Mouse (Mus musculus): ENCODE measurements around the gene Cadm1.

The Cadm1 gene

GRCm38 (mm10) chr9:47674766-47675713 is 145.1 kb downstream of the Cadm1 start:
- DNase-seq = no peak

DNA sequence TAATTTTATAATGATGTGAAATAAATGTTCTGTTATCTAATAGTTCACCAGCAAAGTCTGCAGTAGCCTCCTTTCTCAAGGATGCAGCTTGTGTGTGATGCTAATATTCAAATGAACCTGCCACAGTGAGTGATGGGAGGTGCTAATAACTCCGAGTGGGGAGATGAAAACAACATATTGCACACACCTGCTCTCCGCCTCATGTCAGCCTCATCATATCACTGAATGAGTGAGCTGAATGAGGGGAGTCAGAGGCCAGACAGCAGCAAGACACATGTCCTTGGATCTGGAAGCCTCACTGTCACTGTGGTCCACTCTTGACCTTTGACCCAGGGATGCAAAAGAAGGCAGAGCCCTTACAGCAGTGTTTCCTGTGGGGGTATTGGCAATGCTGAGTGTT is 156.9 kb downstream of the Cadm1 start:
- no peak for DNase-seq

DNA sequence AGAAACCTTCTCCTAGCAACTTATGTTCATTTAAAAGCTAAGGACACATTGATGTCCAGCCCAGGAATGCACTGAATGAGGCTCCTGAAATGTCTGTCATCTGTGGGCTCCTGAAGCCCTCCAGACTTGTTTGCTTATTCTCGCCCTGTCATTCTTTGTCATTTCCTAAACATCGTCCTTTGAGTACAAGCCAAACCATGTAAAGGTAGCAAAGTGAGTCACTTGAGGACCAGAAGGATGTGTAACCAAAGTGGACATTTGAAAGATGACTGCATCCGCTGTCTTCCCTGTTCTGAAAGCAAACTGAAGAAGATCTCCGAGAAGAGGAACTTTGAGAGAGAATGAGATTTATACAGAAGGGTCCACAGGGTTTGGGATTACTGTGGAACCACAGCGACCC is 157.6 kb downstream of the Cadm1 start:
- no peak for DNase-seq

- no peak for DNase-seq
Measured at GRCm38 (mm10) chr9:47688297-47688696, 158.3 kb downstream of the Cadm1 start.

GRCm38 (mm10) chr9:47692911-47693310 is 162.9 kb downstream of the Cadm1 start:
- no peak for DNase-seq

DNA sequence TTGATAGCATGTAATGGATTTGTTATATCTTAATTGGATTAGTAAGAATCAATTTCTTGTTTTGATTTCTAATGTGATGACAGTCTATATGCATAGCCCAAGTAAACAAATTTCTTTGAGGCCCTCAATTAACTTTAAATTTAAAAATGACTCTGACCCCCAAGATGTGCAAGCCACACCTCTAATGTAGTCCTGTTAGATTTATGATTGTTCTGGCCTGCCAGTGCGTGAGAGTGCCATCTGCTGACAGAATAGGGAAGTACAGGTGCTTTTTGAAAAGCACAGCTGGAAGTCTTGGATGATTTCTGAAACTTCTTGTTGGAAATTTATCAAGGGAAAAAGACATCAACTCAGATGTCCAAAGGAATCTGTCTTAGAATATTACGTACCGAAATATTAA is 169.1 kb downstream of the Cadm1 start:
- DNase-seq = peak; percentile 57

GRCm38 (mm10) chr9:47700021-47700420 is 170.0 kb downstream of the Cadm1 start:
- no peak for DNase-seq

GRCm38 (mm10) chr9:47703026-47703876 is 173.3 kb downstream of the Cadm1 start:
- no peak for DNase-seq

DNA sequence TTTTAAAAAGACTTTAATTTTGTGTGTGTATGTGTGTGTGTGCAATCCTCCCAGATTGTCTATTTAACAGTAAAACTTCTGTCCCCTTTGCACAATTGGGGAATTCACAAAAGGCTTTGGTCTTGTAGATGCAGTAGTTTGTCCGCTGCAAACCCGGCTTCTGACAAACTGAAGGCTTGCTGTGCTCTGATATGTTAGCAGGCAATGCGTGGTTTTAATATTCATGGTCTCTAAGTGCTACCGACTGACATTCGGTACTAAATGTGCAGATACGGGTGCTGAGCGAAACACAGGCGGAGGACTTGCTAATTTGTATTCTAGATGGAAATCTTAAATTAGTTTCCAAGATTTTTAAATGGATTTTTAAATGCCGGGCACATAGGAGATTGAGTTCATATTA is 176.4 kb downstream of the Cadm1 start:
- no peak for DNase-seq

DNA sequence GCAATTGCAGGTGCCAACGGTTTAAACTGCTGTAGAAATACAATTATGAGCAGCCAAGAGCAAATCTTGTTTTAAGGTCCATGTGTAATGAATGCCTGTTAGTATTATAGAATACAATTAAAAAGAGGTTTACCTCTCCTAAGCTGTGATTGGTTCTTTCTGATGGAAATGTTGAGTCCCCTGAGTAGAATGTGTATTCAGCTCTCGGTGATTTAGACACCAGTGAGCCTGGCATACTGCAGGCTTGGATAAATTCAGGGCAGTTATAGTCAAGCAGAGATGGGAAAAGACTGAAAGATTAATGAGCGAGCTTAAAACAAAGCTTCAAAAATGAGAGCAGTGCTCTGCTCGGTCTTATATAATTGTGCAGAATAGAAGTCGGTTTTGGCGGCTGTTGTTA is 177.4 kb downstream of the Cadm1 start:
- DNase-seq = no peak

DNA sequence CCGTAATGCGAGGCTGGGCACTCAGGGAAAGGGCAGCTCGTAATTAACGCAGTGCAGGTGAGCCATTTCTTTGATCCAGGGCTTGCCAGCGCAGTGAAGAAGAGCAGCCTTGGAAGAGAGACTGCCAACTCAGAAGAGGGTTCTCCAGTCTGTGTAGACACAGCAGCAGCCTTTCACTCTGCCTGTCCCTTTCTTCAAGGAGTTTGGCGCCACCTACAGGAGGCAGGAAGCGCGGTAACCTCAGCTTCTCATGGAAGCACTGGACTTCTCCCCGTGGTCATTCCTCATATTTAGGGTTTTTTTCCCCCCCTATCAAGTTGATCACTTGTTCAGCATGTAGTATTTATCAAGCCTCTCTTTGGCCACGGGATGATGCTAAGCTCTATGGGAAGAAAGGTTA is 178.3 kb downstream of the Cadm1 start:
- DNase-seq = peak; percentile 71

GRCm38 (mm10) chr9:47710946-47711345 is 181.0 kb downstream of the Cadm1 start:
- no peak for DNase-seq

DNA sequence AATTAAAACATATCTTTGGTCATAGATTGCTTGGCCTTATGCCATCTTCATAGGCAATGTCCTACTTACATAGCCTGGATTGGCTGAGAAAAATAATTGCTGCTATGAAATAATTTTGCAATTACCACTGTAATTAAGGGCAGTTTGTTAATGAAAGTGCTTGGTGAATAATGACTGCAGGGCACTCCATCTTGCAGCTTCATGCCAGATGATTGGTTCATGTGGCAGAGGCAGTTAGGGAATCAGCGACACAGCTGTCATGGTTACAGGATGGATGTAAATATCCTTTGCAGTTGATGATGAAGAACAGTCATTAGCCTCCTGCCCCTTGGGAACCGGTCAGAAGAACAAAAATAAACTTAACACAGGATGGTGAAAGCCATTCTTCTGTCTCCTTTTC is 184.6 kb downstream of the Cadm1 start:
- DNase-seq = no peak

DNA sequence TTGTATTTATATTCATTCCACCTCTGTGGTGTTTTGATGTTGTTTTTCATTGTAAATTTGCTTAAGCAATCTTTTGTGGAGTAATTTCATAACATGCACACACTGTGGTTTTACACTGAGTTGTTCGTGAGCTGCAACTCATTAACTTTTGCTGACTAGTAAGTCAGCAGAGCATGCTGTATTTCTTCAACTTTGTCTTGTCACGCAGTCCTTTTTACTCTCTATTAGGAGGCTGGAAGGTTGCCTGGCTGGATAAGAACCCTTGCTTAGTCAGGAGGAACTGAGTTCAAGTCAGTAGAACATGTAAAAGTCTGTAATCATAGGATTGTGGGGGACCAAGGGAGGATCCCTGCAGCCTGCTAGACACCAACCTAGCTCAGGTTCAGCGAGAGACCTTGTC is 185.4 kb downstream of the Cadm1 start:
- DNase-seq = no peak

DNA sequence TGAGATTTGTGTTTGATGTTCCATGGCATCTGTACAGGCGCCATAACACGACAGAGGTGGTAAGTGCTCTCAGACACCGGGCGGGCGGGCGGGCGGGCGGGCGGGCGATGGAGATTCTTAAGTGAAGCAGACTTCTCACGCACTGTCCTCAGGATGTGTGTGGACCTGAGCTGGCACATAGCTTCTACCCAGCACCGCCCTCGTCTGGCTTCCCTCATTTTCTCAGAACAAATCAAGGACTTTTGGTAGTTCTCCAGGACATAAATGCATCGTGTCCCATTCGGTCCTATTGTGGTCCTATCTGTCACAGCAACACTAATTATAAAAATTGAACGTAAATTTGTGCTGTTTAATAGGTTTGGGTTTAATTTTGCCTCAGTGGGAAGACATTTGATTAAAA is 186.9 kb downstream of the Cadm1 start:
- DNase-seq = no peak

DNA sequence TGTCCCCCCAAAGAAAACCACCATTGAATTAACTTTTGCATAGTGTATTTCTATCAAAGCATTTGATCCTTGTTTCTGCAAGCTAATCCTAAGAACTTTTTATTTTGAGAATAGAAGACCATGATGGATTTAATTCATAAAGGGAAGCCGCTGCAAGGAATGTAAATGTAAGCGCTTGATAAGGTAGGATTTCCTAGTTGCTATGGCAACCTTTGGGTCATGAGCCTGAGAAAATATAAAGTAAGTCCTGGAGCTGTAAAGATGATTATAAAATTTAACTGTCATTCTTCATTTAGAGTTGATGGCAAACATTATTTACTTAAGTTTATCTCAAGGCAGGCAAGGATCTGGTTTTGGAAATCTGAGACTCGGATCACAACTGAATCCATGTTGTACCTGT is 197.6 kb downstream of the Cadm1 start:
- DNase-seq = no peak

GRCm38 (mm10) chr9:47728852-47729251 is 198.9 kb downstream of the Cadm1 start:
- no peak for DNase-seq

DNA sequence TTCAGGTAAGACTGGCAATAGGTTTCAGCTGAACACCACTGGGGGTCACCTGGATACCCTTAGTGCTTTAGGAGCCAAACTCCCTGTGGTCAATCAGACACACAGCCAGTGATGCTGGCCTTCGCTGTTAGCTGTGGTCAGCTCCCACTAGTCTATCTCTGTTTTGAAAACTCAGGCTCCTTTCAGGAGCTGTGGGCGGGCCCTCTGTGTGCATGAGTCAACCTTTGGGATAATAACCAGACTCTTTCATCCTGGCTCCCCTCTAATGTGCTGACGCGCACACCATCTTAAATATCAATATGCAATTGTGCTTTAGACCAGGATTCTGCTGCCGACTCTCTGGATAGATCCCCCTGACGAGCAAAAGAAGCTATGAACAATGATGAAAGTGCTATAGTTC is 200.3 kb downstream of the Cadm1 start:
- no peak for DNase-seq

DNA sequence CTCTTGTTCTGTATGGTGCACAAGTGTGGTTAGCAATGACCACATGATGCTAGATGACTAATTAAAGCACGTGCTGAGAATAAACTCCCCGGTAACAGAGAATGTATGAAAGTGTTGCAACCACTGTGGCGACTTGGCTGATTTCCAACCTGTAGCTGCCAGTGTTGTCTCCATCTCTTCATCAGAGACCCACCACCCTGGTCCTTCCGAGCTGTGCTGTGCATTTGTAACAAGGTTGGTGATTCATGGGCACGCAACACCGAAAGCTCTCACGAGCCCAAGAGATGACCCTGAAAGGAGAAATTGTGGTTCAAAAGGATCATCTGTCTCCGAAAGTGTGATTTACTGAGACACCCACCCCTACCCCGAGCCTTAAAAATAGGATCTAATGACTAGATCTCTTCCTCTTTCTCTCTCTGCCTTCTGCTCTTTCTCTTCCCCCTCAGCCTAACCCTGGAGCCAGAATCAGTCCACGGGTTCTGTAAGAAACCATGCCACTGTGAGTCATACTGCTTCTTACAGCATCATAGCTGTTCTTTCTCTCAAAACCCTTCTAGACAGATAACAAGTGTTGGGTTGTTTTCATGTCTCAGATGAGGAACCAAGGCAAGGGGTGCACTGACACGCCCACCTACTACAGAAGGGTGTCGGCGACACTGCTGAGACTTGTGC is 203.9 kb downstream of the Cadm1 start:
- no peak for DNase-seq

- no peak for DNase-seq
Measured at GRCm38 (mm10) chr9:47734905-47735304, 204.9 kb downstream of the Cadm1 start.

DNA sequence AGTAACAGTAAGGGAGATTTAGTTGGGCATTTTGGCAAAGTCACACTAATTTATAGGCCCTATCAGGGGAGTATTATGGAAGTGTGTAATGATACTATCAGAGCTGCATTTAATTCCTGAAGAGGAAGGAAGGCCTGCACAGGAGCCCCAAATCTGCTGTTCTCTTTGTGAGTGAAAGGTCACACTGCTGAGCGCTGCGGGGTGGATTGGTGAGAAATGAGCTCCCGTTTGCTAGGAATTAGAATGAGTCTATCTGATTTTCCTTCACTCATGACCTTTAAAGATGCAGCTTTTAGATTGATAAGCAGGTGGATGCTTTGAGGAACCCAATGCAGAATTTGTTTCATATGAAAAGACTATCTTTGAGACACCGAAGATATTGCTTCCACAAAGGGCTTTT is 208.8 kb downstream of the Cadm1 start:
- no peak for DNase-seq

- no peak for DNase-seq
Measured at GRCm38 (mm10) chr9:47739276-47739675, 209.3 kb downstream of the Cadm1 start.

- DNase-seq = no peak
Measured at GRCm38 (mm10) chr9:47741751-47742150, 211.8 kb downstream of the Cadm1 start.

Data from kidney, adult 18-20 months (tissue).